ENCODE assay signal across 11 mouse cellular contexts in the genomic region with DNA sequence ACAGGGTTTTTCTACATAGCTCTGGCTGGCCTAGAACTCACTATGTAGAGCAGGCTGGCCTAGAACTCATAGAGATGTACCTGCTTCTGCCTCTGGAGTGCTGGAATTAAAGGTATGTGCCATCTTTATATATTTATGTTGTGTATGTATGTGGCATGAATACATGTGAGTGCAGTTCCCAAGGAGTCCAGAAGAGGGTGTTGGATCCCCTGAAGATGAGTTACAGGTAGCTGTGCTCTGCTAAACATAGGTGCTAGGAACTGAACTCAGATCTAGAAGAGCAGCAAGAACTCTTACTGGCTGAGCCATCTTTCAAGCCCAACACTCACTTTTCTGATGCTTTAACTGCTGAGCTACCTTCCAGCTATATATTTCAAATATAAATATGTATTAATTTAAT. TPM values are rescaled to one million over a fixed set of nuclear protein-coding genes. Genes with fewer than 3 reads are reported as not detected.
A peak's percentile ranks its signal among the peaks of the same experiment; 100 is the strongest.
DNase-seq lines count a peak whose midpoint lies in the region; ATAC-seq and TF ChIP-seq lines count a peak whose summit lies in the region.
"Had no signal": no experiment of that assay in that cellular context is flagged by ENCODE, and none has a peak within 500 bp of the region (broad histone marks: within the 10 kb centered on the region; RNA-seq: fewer than 3 reads in every experiment).

No protein-coding gene starts in this region.

- H3K36me3 ChIP-seq in heart, adult 2 months (ENCODE audit: control insufficient read depth, insufficient read depth, low read length): no peaks in the 10 kb centered on the region
- H3K36me3 ChIP-seq in heart, embryonic 11.5 days (ENCODE audit: control insufficient read depth, insufficient read depth, low read length): 0 out of 2 replicates have a peak, but pooled peaks cover 3% of the 10 kb centered on the region
- no peaks in the 10 kb centered on the region; a peak in 1 of 4 replicates for H3K36me3 ChIP-seq in MEL (ENCODE audit: control insufficient read depth in 1 of 2, insufficient read depth in 2 of 2, low read length in 2 of 2)
- peaks cover 13% of the 10 kb centered on the region; the same call in 1 of the 2 replicates for H3K36me3 ChIP-seq in liver, embryonic 13.5 days

- no peaks in the 10 kb centered on the region for H3K4me1 ChIP-seq in heart, adult 2 months (ENCODE audit: control insufficient read depth, insufficient read depth, low read length)
- no peaks in the 10 kb centered on the region for H3K4me1 ChIP-seq in heart, embryonic 11.5 days (ENCODE audit: control insufficient read depth, insufficient read depth, low read length)
- H3K4me1 ChIP-seq in MEL (ENCODE audit: control insufficient read depth in 1 of 2, insufficient read depth in 2 of 2, low read length in 2 of 2): no peaks in the 10 kb centered on the region
- H3K4me1 ChIP-seq in liver, embryonic 13.5 days (replicated peaks): no peaks in the 10 kb centered on the region
- H3K4me1 ChIP-seq: embryonic facial prominence, embryonic 12.5 days; heart, embryonic 10.5 days; neural tube, embryonic 13.5 days had no signal

- no peaks in the 10 kb centered on the region for H3K79me2 ChIP-seq in heart, adult 2 months (replicated peaks; ENCODE audit: control insufficient read depth, insufficient read depth, low read length)
- H3K79me2 ChIP-seq in MEL (ENCODE audit: control insufficient read depth, insufficient read depth, low read length, poor library complexity): no peaks in the 10 kb centered on the region

- H3K9me3 ChIP-seq in heart, embryonic 11.5 days (replicated peaks; ENCODE audit: control insufficient read depth, low read length): no peaks in the 10 kb centered on the region
- no peaks in the 10 kb centered on the region for H3K9me3 ChIP-seq in MEL (replicated peaks; ENCODE audit: insufficient read depth, low read length)
- no peaks in the 10 kb centered on the region for H3K9me3 ChIP-seq in liver, embryonic 13.5 days (replicated peaks)
- H3K9me3 ChIP-seq: embryonic facial prominence, embryonic 12.5 days; heart, embryonic 10.5 days; neural tube, embryonic 13.5 days had no signal

- no peak overlapping the region for H3K4me2 ChIP-seq in heart, embryonic 11.5 days
- no peak overlapping the region for H3K4me2 ChIP-seq in liver, embryonic 13.5 days
- H3K4me2 ChIP-seq: embryonic facial prominence, embryonic 12.5 days; neural tube, embryonic 13.5 days had no signal

- peak; percentile 45 for TF ChIP-seq CTCF in heart, adult 2 months (IDR thresholded peaks at IDR 0.05)
- peak; percentile 18 to 73 (median 67); a peak in 4 of 6 replicates for TF ChIP-seq CTCF in MEL (IDR thresholded peaks at IDR 0.05 in 2 of 3, conservative IDR thresholded peaks at IDR 0.05 in 1 of 3; ENCODE audit: control insufficient read depth in 1 of 3, insufficient read depth in 1 of 3, low read depth in 2 of 3, low read length in 3 of 3, poor library complexity in 1 of 3, severe bottlenecking in 1 of 3)

- no peak for DNase-seq in heart, adult 2 months
- peak; percentile 59 for DNase-seq in 416B (ENCODE audit: low read depth)
- peak; percentile 72 for DNase-seq in MEL (ENCODE audit: low read depth, low spot score)
- DNase-seq in liver, embryonic 13.5 days: peak; percentile 11
- DNase-seq in ovary, adult 18-20 months (ENCODE audit: low spot score): no peak
- DNase-seq in right cerebral cortex, postnatal 25 days: no peak
- DNase-seq in adrenal gland, adult 18-20 months (ENCODE audit: low spot score in 2 of 2): no peak

- ATAC-seq in heart, embryonic 11.5 days (replicated peaks; ENCODE audit: insufficient number of reproducible peaks, low FRiP score, low TSS enrichment): no peak
- no peak for ATAC-seq in liver, embryonic 13.5 days (ENCODE audit: low read depth)

- TF ChIP-seq POLR2A in heart, adult 2 months (IDR thresholded peaks at IDR 0.05; ENCODE audit: insufficient read depth, low read depth, low read length): no peak
- no peak for TF ChIP-seq POLR2A in MEL (IDR thresholded peaks at IDR 0.05; ENCODE audit: control insufficient read depth in 1 of 2, insufficient read depth in 1 of 2, low read depth in 1 of 2, low read length in 2 of 2, poor library complexity in 1 of 2)

- no peak for TF ChIP-seq EP300 in heart, adult 2 months (IDR thresholded peaks at IDR 0.05; ENCODE audit: insufficient read depth, low read depth, low read length)
- no peak for TF ChIP-seq EP300 in MEL (IDR thresholded peaks at IDR 0.05; ENCODE audit: low read depth in 1 of 2, low read length in 2 of 2)

- no peak overlapping the region for H3K27ac ChIP-seq in heart, adult 2 months
- no peak overlapping the region for H3K27ac ChIP-seq in heart, embryonic 11.5 days (ENCODE audit: low read depth, low read length)
- H3K27ac ChIP-seq in MEL (ENCODE audit: control insufficient read depth, low read depth, low read length): no peak overlapping the region
- H3K27ac ChIP-seq in liver, embryonic 13.5 days: no peak overlapping the region
- H3K27ac ChIP-seq: embryonic facial prominence, embryonic 12.5 days; heart, embryonic 10.5 days; neural tube, embryonic 13.5 days had no signal

- no peaks in the 10 kb centered on the region for H3K27me3 ChIP-seq in heart, adult 2 months (ENCODE audit: control insufficient read depth, insufficient read depth, low read length)
- H3K27me3 ChIP-seq in heart, embryonic 11.5 days (ENCODE audit: control insufficient read depth, insufficient read depth, low read length): no peaks in the 10 kb centered on the region
- H3K27me3 ChIP-seq in MEL (ENCODE audit: control insufficient read depth in 1 of 2, insufficient read depth in 2 of 2, low read length in 2 of 2): no peaks in the 10 kb centered on the region
- H3K27me3 ChIP-seq in liver, embryonic 13.5 days: no peaks in the 10 kb centered on the region
- H3K27me3 ChIP-seq: embryonic facial prominence, embryonic 12.5 days; neural tube, embryonic 13.5 days had no signal

- H3K9ac ChIP-seq in heart, adult 2 months (ENCODE audit: low read depth, low read length): no peak overlapping the region
- H3K9ac ChIP-seq in heart, embryonic 11.5 days (ENCODE audit: low read depth, low read length): no peak overlapping the region
- no peak overlapping the region for H3K9ac ChIP-seq in MEL (ENCODE audit: control insufficient read depth, low read depth, low read length, poor library complexity, severe bottlenecking)
- no peak overlapping the region for H3K9ac ChIP-seq in liver, embryonic 13.5 days
- H3K9ac ChIP-seq: embryonic facial prominence, embryonic 12.5 days; neural tube, embryonic 13.5 days had no signal

- intact Hi-C loops in heart, adult 2 months (cut with DNase I): no loop called here

- no peak overlapping the region for H3K4me3 ChIP-seq in heart, adult 2 months
- H3K4me3 ChIP-seq in heart, embryonic 11.5 days (ENCODE audit: low read depth, low read length): no peak overlapping the region
- no peak overlapping the region for H3K4me3 ChIP-seq in MEL (ENCODE audit: control insufficient read depth in 1 of 2, insufficient read depth in 1 of 2, low read depth in 2 of 2, low read length in 2 of 2)
- H3K4me3 ChIP-seq in liver, embryonic 13.5 days (replicated peaks): no peak overlapping the region
- H3K4me3 ChIP-seq: embryonic facial prominence, embryonic 12.5 days; heart, embryonic 10.5 days; neural tube, embryonic 13.5 days had no signal

- TF ChIP-seq RAD21 in MEL (IDR thresholded peaks at IDR 0.05; ENCODE audit: low read depth, low read length): peak; percentile 65

TF ChIP-seq in MEL, 35 proteins besides CTCF, POLR2A, EP300 and RAD21:
- TF ChIP-seq ZC3H11A (IDR thresholded peaks at IDR 0.05; ENCODE audit: low read depth, low read length) (peak; percentile 63), MYC (IDR thresholded peaks at IDR 0.05; ENCODE audit: low read depth, low read length) (no peak), MAZ (IDR thresholded peaks at IDR 0.05; ENCODE audit: low read depth, low read length) (no peak), SMC3 (IDR thresholded peaks at IDR 0.05; ENCODE audit: low read depth, low read length) (peak; percentile 63), JUND (IDR thresholded peaks at IDR 0.05; ENCODE audit: low read depth, low read length) (no peak), UBTF (IDR thresholded peaks at IDR 0.05; ENCODE audit: borderline replicate concordance, insufficient read depth, low read depth, low read length) (no peak), RCOR1 (IDR thresholded peaks at IDR 0.05; ENCODE audit: low read depth, low read length) (no peak), ZKSCAN1 (IDR thresholded peaks at IDR 0.05; ENCODE audit: low read depth, low read length) (no peak)
TF ChIP-seq in MEL: peak in this region for 2.

RNA-seq across cellular contexts. Expression of a gene that starts 32.7 kb away (rescaled TPM):
- 10 to 100 TPM; 13.4 to 14.0 TPM for total RNA-seq in heart, adult 2 months (2021)
- polyA plus RNA-seq in heart, adult 2 months (2012; rRNA removed): 7.6 and 18.3 TPM in 2 replicates
- 19.3 and 23.2 TPM in 2 replicates for polyA plus RNA-seq in heart, embryonic 11.5 days (2014; fragmentation: Nextera tagmentation; extraction: Ambion mirVana)
- 6.2 and 7.3 TPM in 2 replicates for total RNA-seq in MEL (2012; rRNA removed)
- 10 to 100 TPM in 1 of 2 experiments, not detected in 1; 12.9 TPM for polyA plus RNA-seq in MEL (2012; ENCODE audit: insufficient read depth in 1 of 2, insufficient read length in 2 of 2, low read depth in 1 of 2, low replicate concordance in 2 of 2, missing spikeins in 1 of 2)
- 9.9 and 11.3 TPM in 2 replicates for polyA plus RNA-seq in liver, embryonic 13.5 days (2015; fragmentation: Nextera tagmentation; extraction: Ambion mirVana)
- total RNA-seq in adrenal gland, adult 18-20 months (2021): 10 to 100 TPM; 23.9 to 24.1 TPM

Comparison
In these comparisons a context has a peak if more than half of its experiments do, and no peak if none do; other contexts are left out.
1. DNase-seq: peak in 416B (single experiment), MEL (single experiment) and liver, embryonic 13.5 days (single experiment); none in heart, adult 2 months (0 of 2), ovary, adult 18-20 months (single experiment), right cerebral cortex, postnatal 25 days (single experiment) and adrenal gland, adult 18-20 months (0 of 2).